Mouse (Mus musculus): Measurements from ENCODE around the gene Bsdc1. TPM values are rescaled to one million over a fixed set of nuclear protein-coding genes. Genes with fewer than 3 reads are reported as not detected.

The Bsdc1 gene
- polyA plus RNA-seq, 2 experiments: 34.7 to 52.1 TPM

- Histone ChIP-seq H3K9ac (replicated peaks) (no peak overlapping the region), H3K4me1 (replicated peaks; ENCODE audit: control insufficient read depth in 2 of 2, insufficient read depth in 2 of 2, low read length in 1 of 2) (peaks cover 0 to 16% of the 10 kb centered on the region in 2 experiments; a peak in 2 of 4 replicates), H3K4me3 (ENCODE audit: insufficient read depth in 1 of 2, low read depth in 2 of 2, low read length in 2 of 2) (no peak overlapping the region), H3K9me3 (ENCODE audit: control insufficient read depth, low read length) (no peaks in the 10 kb centered on the region), H3K27ac (no peak overlapping the region), H3K4me2 (ENCODE audit: low read depth) (no peak overlapping the region), H3K36me3 (replicated peaks; ENCODE audit: control insufficient read depth, insufficient read depth, low read depth) (no peaks in the 10 kb centered on the region), H3K27me3 (ENCODE audit: control insufficient read depth, insufficient read depth, low read length) (peaks cover 18% of the 10 kb centered on the region)
- no peak for TF ChIP-seq EP300 (IDR thresholded peaks at IDR 0.05; ENCODE audit: low read depth)
- TF ChIP-seq CTCF (IDR thresholded peaks at IDR 0.05; ENCODE audit: low read depth): peak; percentile 55
- no peak for ATAC-seq (ENCODE audit: insufficient read depth)
- peak in 1 of 3 experiments; percentile 37 for DNase-seq (ENCODE audit: low read depth in 3 of 3, low spot score in 3 of 3)
- 16% methylated on average over 16 of the region's 16 CpGs for WGBS (ENCODE audit: insufficient replicate concordance)
These were observed 34.5 kb downstream of the Bsdc1 start for GRCm38 (mm10) chr4:129495672-129496562.

- Histone ChIP-seq H3K4me2 (ENCODE audit: low read depth) (no peak overlapping the region), H3K4me1 (replicated peaks; ENCODE audit: control insufficient read depth in 2 of 2, insufficient read depth in 2 of 2, low read length in 1 of 2) (peaks cover 0 to 16% of the 10 kb centered on the region in 2 experiments; a peak in 3 of 4 replicates), H3K27me3 (ENCODE audit: control insufficient read depth, insufficient read depth, low read length) (peaks cover 11% of the 10 kb centered on the region), H3K9me3 (ENCODE audit: control insufficient read depth, low read length) (no peaks in the 10 kb centered on the region), H3K9ac (replicated peaks) (no peak overlapping the region), H3K4me3 (ENCODE audit: insufficient read depth in 1 of 2, low read depth in 2 of 2, low read length in 2 of 2) (no peak overlapping the region), H3K36me3 (replicated peaks; ENCODE audit: control insufficient read depth, insufficient read depth, low read depth) (no peaks in the 10 kb centered on the region), H3K27ac (no peak overlapping the region)
- 8% methylated on average over 6 of the region's 6 CpGs for WGBS (ENCODE audit: insufficient replicate concordance)
- ATAC-seq (ENCODE audit: insufficient read depth) (peak; percentile 21; the same call in 1 of the 2 replicates), DNase-seq (ENCODE audit: low read depth in 3 of 3, low spot score in 3 of 3) (peak in 1 of 3 experiments; percentile 32)
- TF ChIP-seq CTCF (IDR thresholded peaks at IDR 0.05; ENCODE audit: low read depth) (no peak), EP300 (IDR thresholded peaks at IDR 0.05; ENCODE audit: low read depth) (no peak)
These were observed 35.2 kb downstream of the Bsdc1 start for GRCm38 (mm10) chr4:129496631-129497030.

- H3K27ac ChIP-seq: no peak overlapping the region
- no peaks in the 10 kb centered on the region for H3K9me3 ChIP-seq (ENCODE audit: control insufficient read depth, low read length)
- H3K4me3 ChIP-seq (ENCODE audit: insufficient read depth in 1 of 2, low read depth in 2 of 2, low read length in 2 of 2): no peak overlapping the region
- DNase-seq (ENCODE audit: low read depth in 3 of 3, low spot score in 3 of 3): no peak
- H3K27me3 ChIP-seq (ENCODE audit: control insufficient read depth, insufficient read depth, low read length): peaks cover 2% of the 10 kb centered on the region; the same call in 1 of the 2 replicates
- no peak overlapping the region for H3K4me2 ChIP-seq (ENCODE audit: low read depth)
- no peak for ATAC-seq (ENCODE audit: insufficient read depth)
- peaks cover 0 to 23% of the 10 kb centered on the region in 2 experiments; a peak in 3 of 4 replicates for H3K4me1 ChIP-seq (replicated peaks; ENCODE audit: control insufficient read depth in 2 of 2, insufficient read depth in 2 of 2, low read length in 1 of 2)
- TF ChIP-seq EP300 (IDR thresholded peaks at IDR 0.05; ENCODE audit: low read depth) (no peak), CTCF (IDR thresholded peaks at IDR 0.05; ENCODE audit: low read depth) (no peak)
- 52% methylated on average over 3 of the region's 3 CpGs for WGBS (ENCODE audit: insufficient replicate concordance)
- no peak overlapping the region for H3K9ac ChIP-seq (replicated peaks)
- no peaks in the 10 kb centered on the region for H3K36me3 ChIP-seq (replicated peaks; ENCODE audit: control insufficient read depth, insufficient read depth, low read depth)
These were observed 37.6 kb downstream of the Bsdc1 start for GRCm38 (mm10) chr4:129498941-129499340.

- no peak for DNase-seq (ENCODE audit: low read depth in 3 of 3, low spot score in 3 of 3)
- ATAC-seq (ENCODE audit: insufficient read depth): no peak
- H3K4me2 ChIP-seq (ENCODE audit: low read depth): peak overlapping the region; percentile 67
- no peak overlapping the region for H3K9ac ChIP-seq (replicated peaks)
- 74% methylated on average over 8 of the region's 8 CpGs for WGBS (ENCODE audit: insufficient replicate concordance)
- H3K27ac ChIP-seq: no peak overlapping the region; the same call in 1 of the 2 replicates
- H3K27me3 ChIP-seq (ENCODE audit: control insufficient read depth, insufficient read depth, low read length): peaks cover 2% of the 10 kb centered on the region; the same call in 1 of the 2 replicates
- no peaks in the 10 kb centered on the region for H3K36me3 ChIP-seq (replicated peaks; ENCODE audit: control insufficient read depth, insufficient read depth, low read depth)
- H3K4me1 ChIP-seq (replicated peaks; ENCODE audit: control insufficient read depth in 2 of 2, insufficient read depth in 2 of 2, low read length in 1 of 2): peaks cover 0 to 23% of the 10 kb centered on the region in 2 experiments; a peak in 3 of 4 replicates
- H3K4me3 ChIP-seq (ENCODE audit: insufficient read depth in 1 of 2, low read depth in 2 of 2, low read length in 2 of 2): peak overlapping the region; percentile 54 to 73
- no peak for TF ChIP-seq CTCF (IDR thresholded peaks at IDR 0.05; ENCODE audit: low read depth)
- no peak for TF ChIP-seq EP300 (IDR thresholded peaks at IDR 0.05; ENCODE audit: low read depth)
- H3K9me3 ChIP-seq (ENCODE audit: control insufficient read depth, low read length): no peaks in the 10 kb centered on the region
These were observed 38.6 kb downstream of the Bsdc1 start for GRCm38 (mm10) chr4:129500017-129500416.
